Mouse (Mus musculus): Measurements from ENCODE around the gene Me3. TPM values are rescaled to one million over a fixed set of nuclear protein-coding genes. Genes with fewer than 3 reads are reported as not detected.

The Me3 gene
- polyA plus RNA-seq, 1 experiment = 7.8 TPM

DNA sequence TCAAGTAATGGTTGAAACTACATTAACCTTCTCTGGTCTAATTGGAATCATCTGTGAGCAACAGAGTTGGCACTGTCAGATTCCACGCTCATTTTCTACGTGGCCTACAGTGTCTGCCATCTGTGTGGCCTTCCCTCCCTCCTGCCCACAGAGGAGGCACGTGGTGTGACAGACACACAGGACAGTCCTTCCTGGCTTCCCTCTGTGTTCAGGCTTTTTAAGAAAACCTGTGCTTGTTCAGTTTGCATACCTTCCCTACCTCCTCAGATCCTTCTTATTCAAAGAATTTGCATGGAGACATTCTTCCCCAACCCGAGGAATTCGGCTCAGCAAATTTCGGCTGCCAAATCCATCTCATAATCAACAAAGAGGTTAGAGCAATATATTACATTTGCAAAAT lies 137.8 kb downstream of the Me3 start:
- Histone ChIP-seq H3K27ac (ENCODE audit: control insufficient read depth, insufficient read depth, low read length) (no peak overlapping the region), H3K4me3 (ENCODE audit: control insufficient read depth, insufficient read depth, low read length) (no peak overlapping the region), H3K36me3 (ENCODE audit: control insufficient read depth, insufficient read depth, low read length) (no peaks in the 10 kb centered on the region), H3K27me3 (ENCODE audit: control insufficient read depth, insufficient read depth, low read length) (no peaks in the 10 kb centered on the region), H3K4me1 (replicated peaks; ENCODE audit: control insufficient read depth, insufficient read depth, low read length) (no peaks in the 10 kb centered on the region)
- no peak for DNase-seq
- TF ChIP-seq POLR2A (IDR thresholded peaks at IDR 0.05; ENCODE audit: control insufficient read depth, extremely low read depth, insufficient read depth, low read length, poor library complexity) (no peak), CTCF (IDR thresholded peaks at IDR 0.05; ENCODE audit: borderline replicate concordance, control insufficient read depth, extremely low read depth, insufficient read depth, low read length, poor library complexity) (no peak)
- 81% methylated on average over 6 of the region's 6 CpGs for WGBS

DNA sequence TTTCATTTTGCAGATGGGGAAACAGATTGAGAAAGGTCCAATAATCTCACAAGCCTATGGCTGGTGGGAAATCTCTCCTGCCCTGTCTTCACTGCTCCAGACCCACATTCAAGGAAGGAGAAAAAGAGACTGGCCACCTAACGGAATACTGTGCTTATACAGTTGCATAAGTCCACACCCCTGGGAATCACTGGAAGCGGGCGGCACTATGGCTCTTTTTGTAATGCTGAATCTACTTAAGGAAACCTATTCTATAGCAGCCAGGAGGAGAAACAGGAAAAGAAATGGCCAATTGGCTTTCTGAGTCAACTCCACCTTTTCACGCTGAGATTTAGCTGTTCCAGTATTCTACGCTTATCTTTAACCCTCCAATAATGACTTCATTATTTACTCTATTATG lies 140.7 kb downstream of the Me3 start:
- H3K27ac ChIP-seq (ENCODE audit: control insufficient read depth, insufficient read depth, low read length) = no peak overlapping the region

DNA sequence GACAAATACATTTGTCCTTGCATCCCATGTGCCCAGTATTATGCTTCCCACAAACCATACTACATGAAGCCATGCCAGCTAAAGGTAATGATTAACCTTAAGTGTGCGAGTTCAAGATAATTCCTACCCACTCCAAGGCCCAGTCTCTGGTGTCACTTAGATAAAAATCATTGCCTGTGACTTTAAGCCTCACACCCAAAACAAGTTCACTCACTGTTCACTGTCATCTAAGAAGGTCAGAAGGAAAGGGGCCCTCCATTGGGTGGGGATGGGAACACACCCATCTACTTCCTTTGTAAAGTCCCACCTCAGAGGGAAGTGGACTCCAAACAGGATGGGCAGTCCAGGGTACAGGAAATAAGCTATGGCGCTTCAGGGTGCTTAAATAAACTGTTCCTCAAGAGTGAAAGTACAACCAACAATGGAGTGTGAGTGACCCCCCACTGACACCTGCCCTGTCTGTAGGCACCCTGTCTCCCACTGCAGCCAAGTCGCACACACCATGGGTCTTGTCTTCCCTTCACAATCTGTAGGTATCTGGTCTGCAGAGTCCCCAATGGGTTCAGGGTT lies 141.2 kb downstream of the Me3 start:
- no peak for TF ChIP-seq POLR2A (IDR thresholded peaks at IDR 0.05; ENCODE audit: control insufficient read depth, extremely low read depth, insufficient read depth, low read length, poor library complexity)
- no peak for TF ChIP-seq CTCF (IDR thresholded peaks at IDR 0.05; ENCODE audit: borderline replicate concordance, control insufficient read depth, extremely low read depth, insufficient read depth, low read length, poor library complexity)
- no peaks in the 10 kb centered on the region for H3K36me3 ChIP-seq (ENCODE audit: control insufficient read depth, insufficient read depth, low read length)
- no peaks in the 10 kb centered on the region for H3K27me3 ChIP-seq (ENCODE audit: control insufficient read depth, insufficient read depth, low read length)
- no peak for DNase-seq
- H3K4me1 ChIP-seq (replicated peaks; ENCODE audit: control insufficient read depth, insufficient read depth, low read length) = no peaks in the 10 kb centered on the region
- no peak overlapping the region for H3K4me3 ChIP-seq (ENCODE audit: control insufficient read depth, insufficient read depth, low read length)
- H3K27ac ChIP-seq (ENCODE audit: control insufficient read depth, insufficient read depth, low read length) = no peak overlapping the region
- 85% methylated on average over 3 of the region's 3 CpGs for WGBS

More for the DNA sequence above, 140.7 kb downstream of the Me3 start:
- Histone ChIP-seq H3K27me3 (ENCODE audit: control insufficient read depth, insufficient read depth, low read length) (no peaks in the 10 kb centered on the region), H3K36me3 (ENCODE audit: control insufficient read depth, insufficient read depth, low read length) (no peaks in the 10 kb centered on the region), H3K4me1 (replicated peaks; ENCODE audit: control insufficient read depth, insufficient read depth, low read length) (no peaks in the 10 kb centered on the region), H3K4me3 (ENCODE audit: control insufficient read depth, insufficient read depth, low read length) (no peak overlapping the region)
- no peak for TF ChIP-seq CTCF (IDR thresholded peaks at IDR 0.05; ENCODE audit: borderline replicate concordance, control insufficient read depth, extremely low read depth, insufficient read depth, low read length, poor library complexity)
- TF ChIP-seq POLR2A (IDR thresholded peaks at IDR 0.05; ENCODE audit: control insufficient read depth, extremely low read depth, insufficient read depth, low read length, poor library complexity) = no peak
- DNase-seq = no peak
- 96% methylated on average over 5 of the region's 5 CpGs for WGBS

DNA sequence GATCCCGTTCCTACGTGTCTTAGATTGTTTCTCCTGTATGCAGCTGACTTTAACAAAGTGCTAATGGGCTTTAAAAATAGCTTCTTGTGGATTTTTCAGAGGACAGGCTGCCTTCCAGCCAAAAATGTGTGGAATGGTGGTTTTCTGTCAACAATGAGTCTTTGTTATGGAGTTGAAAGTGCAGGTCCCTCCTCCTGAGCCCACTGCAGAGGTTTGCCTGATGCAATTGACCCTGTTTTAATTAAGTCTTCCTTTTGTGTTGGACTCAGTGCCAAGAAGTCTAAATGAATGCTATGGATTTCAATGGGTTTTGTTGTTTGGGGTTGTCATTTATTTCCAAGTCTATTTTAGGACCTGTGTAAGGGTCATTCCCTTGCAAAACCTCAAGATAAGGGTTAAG lies 141.7 kb downstream of the Me3 start:
- no peaks in the 10 kb centered on the region for H3K36me3 ChIP-seq (ENCODE audit: control insufficient read depth, insufficient read depth, low read length)
- DNase-seq = no peak
- no peak overlapping the region for H3K27ac ChIP-seq (ENCODE audit: control insufficient read depth, insufficient read depth, low read length)
- H3K27me3 ChIP-seq (ENCODE audit: control insufficient read depth, insufficient read depth, low read length) = no peaks in the 10 kb centered on the region
- H3K4me3 ChIP-seq (ENCODE audit: control insufficient read depth, insufficient read depth, low read length) = no peak overlapping the region
- WGBS = 74% methylated on average over 2 of the region's 2 CpGs
- H3K4me1 ChIP-seq (replicated peaks; ENCODE audit: control insufficient read depth, insufficient read depth, low read length) = no peaks in the 10 kb centered on the region
- TF ChIP-seq POLR2A (IDR thresholded peaks at IDR 0.05; ENCODE audit: control insufficient read depth, extremely low read depth, insufficient read depth, low read length, poor library complexity) (no peak), CTCF (IDR thresholded peaks at IDR 0.05; ENCODE audit: borderline replicate concordance, control insufficient read depth, extremely low read depth, insufficient read depth, low read length, poor library complexity) (no peak)

DNA sequence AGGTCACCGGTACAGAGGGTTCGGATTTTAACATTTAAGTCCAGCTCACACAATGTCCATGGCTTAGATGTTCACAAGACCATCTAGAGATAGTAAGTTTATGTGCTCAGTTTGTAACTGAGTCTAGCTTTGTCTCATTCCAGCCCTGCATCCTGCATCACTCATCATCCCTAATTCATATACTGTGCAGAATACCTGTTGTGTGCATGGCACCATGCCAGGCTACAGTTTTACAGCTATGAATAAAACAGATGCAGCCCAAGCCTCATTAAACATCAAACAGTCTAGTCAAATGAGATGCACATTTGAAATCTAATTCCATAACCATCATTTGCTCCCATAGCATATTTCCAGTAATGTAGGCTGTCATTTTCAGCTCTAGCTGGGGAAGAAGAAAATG lies 143.7 kb downstream of the Me3 start:
- DNase-seq = no peak
- TF ChIP-seq POLR2A (IDR thresholded peaks at IDR 0.05; ENCODE audit: control insufficient read depth, extremely low read depth, insufficient read depth, low read length, poor library complexity) = no peak
- TF ChIP-seq CTCF (IDR thresholded peaks at IDR 0.05; ENCODE audit: borderline replicate concordance, control insufficient read depth, extremely low read depth, insufficient read depth, low read length, poor library complexity) = no peak
- H3K36me3 ChIP-seq (ENCODE audit: control insufficient read depth, insufficient read depth, low read length) = no peaks in the 10 kb centered on the region
- H3K27me3 ChIP-seq (ENCODE audit: control insufficient read depth, insufficient read depth, low read length) = no peaks in the 10 kb centered on the region
- no peak overlapping the region for H3K27ac ChIP-seq (ENCODE audit: control insufficient read depth, insufficient read depth, low read length)
- H3K4me1 ChIP-seq (replicated peaks; ENCODE audit: control insufficient read depth, insufficient read depth, low read length) = no peaks in the 10 kb centered on the region
- WGBS = 94% methylated on average over 2 of the region's 2 CpGs
- no peak overlapping the region for H3K4me3 ChIP-seq (ENCODE audit: control insufficient read depth, insufficient read depth, low read length)

DNA sequence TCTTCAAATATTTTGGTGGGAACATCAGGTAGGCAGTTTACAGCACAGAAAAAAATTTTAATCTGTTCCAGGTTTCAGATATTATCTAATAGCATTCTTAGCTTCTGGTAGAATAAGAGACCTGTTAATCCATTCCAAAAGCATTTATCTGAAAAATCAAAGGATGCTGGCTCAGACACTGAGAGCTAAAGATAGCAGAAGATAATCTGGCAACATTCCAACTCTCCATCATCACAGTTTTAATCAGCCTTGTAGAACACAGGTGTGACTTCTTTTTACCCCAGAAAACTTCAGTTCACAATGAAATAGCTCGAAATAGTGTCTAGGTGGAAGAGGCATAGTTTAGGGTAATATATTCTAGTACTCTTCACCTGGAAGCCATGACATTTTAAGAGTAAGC lies 149.2 kb downstream of the Me3 start:
- Histone ChIP-seq H3K4me1 (replicated peaks; ENCODE audit: control insufficient read depth, insufficient read depth, low read length) (no peaks in the 10 kb centered on the region), H3K36me3 (ENCODE audit: control insufficient read depth, insufficient read depth, low read length) (no peaks in the 10 kb centered on the region), H3K27me3 (ENCODE audit: control insufficient read depth, insufficient read depth, low read length) (no peaks in the 10 kb centered on the region), H3K4me3 (ENCODE audit: control insufficient read depth, insufficient read depth, low read length) (no peak overlapping the region), H3K27ac (ENCODE audit: control insufficient read depth, insufficient read depth, low read length) (no peak overlapping the region)
- WGBS = 70% methylated on average over 1 of the region's 1 CpGs
- TF ChIP-seq CTCF (IDR thresholded peaks at IDR 0.05; ENCODE audit: borderline replicate concordance, control insufficient read depth, extremely low read depth, insufficient read depth, low read length, poor library complexity) = no peak
- TF ChIP-seq POLR2A (IDR thresholded peaks at IDR 0.05; ENCODE audit: control insufficient read depth, extremely low read depth, insufficient read depth, low read length, poor library complexity) = no peak
- DNase-seq = no peak

DNA sequence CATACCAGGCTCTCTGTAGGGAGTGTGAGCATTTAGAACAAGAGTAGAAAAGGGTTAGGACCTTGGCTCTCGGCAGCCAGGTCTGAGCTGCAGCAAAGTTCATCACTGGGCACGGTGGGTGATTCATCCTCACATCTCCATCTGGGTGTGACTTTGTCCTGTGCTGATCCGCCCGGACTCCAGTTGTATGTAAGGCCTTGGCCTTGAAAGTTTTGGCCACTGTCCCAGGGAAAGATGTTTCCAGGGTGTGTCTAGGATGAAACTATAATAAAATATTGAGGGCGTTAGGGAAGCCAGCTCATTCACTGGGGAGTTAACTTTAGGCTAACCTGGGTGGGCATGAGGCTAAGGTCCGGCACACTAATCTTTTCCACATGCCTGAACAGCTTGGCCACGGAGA lies 155.5 kb downstream of the Me3 start:
- Histone ChIP-seq H3K27ac (ENCODE audit: control insufficient read depth, insufficient read depth, low read length) (no peak overlapping the region), H3K27me3 (ENCODE audit: control insufficient read depth, insufficient read depth, low read length) (no peaks in the 10 kb centered on the region), H3K4me1 (replicated peaks; ENCODE audit: control insufficient read depth, insufficient read depth, low read length) (no peaks in the 10 kb centered on the region), H3K4me3 (ENCODE audit: control insufficient read depth, insufficient read depth, low read length) (no peak overlapping the region), H3K36me3 (ENCODE audit: control insufficient read depth, insufficient read depth, low read length) (no peaks in the 10 kb centered on the region)
- no peak for DNase-seq
- WGBS = 93% methylated on average over 7 of the region's 7 CpGs
- TF ChIP-seq POLR2A (IDR thresholded peaks at IDR 0.05; ENCODE audit: control insufficient read depth, extremely low read depth, insufficient read depth, low read length, poor library complexity) = no peak
- TF ChIP-seq CTCF (IDR thresholded peaks at IDR 0.05; ENCODE audit: borderline replicate concordance, control insufficient read depth, extremely low read depth, insufficient read depth, low read length, poor library complexity) = no peak

Measured in thymus, adult 2 months (tissue).